Mouse (Mus musculus) ES-Bruce4 (cell line): ENCODE measurements around the gene Pln.

Source experiments
- CTCF ChIP-seq: IDR thresholded peaks from one replicate; pipeline ENCODE4 v1.8.1; 2011; ENCODE audit warnings: low read depth, low read length
- EP300 ChIP-seq: IDR thresholded peaks from 2 replicates; pipeline ENCODE4 v1.6.1; 2011; ENCODE audit warnings: low read depth, low read length; ENCODE audit not compliant: insufficient read depth
- POLR2A ChIP-seq: IDR thresholded peaks from one replicate; pipeline ENCODE4 v1.8.1; 2011; ENCODE audit warnings: low read length; ENCODE audit not compliant: insufficient read depth

- TF ChIP-seq CTCF (no peak), EP300 (no peak), POLR2A (no peak)
Observed at GRCm38 (mm10) chr10:53346506-53346905, 9.0 kb downstream of the Pln start.
